Mouse (Mus musculus): Measurements from ENCODE around the gene Mmd2. TPM values are rescaled to one million over a fixed set of nuclear protein-coding genes. Genes with fewer than 3 reads are reported as not detected.

Mmd2 gene
- total RNA-seq (2022), result under 1 TPM in 1 of 4 experiments, not detected in 3; 0.40 TPM

GRCm38 (mm10) chr5:142608259-142608988 is at the start of gene Mmd2:
Gene Mmd2 (minus strand): TSS chr5:142608800.
- no peak for DNase-seq (ENCODE audit: low spot score in 2 of 2)

GRCm38 (mm10) chr5:142652266-142652665 is 43.7 kb upstream of the Mmd2 start:
- no peak for DNase-seq (ENCODE audit: low spot score in 2 of 2)

GRCm38 (mm10) chr5:142650794-142651497 is 42.3 kb upstream of the Mmd2 start:
- DNase-seq (ENCODE audit: low spot score in 2 of 2), result no peak

- no peak for DNase-seq (ENCODE audit: low spot score in 2 of 2)
These were observed 41.8 kb upstream of the Mmd2 start for GRCm38 (mm10) chr5:142650390-142650789.

- no peak for DNase-seq (ENCODE audit: low spot score in 2 of 2)
These were observed 41.0 kb upstream of the Mmd2 start for GRCm38 (mm10) chr5:142649460-142650050.

- DNase-seq (ENCODE audit: low spot score in 2 of 2), result no peak
These were observed 39.6 kb upstream of the Mmd2 start for GRCm38 (mm10) chr5:142648162-142648561.

- DNase-seq (ENCODE audit: low spot score in 2 of 2), result no peak
These were observed 32.9 kb upstream of the Mmd2 start for GRCm38 (mm10) chr5:142641331-142642051.

GRCm38 (mm10) chr5:142640088-142640487 is 31.5 kb upstream of the Mmd2 start:
- DNase-seq (ENCODE audit: low spot score in 2 of 2), result no peak

- no peak for DNase-seq (ENCODE audit: low spot score in 2 of 2)
These were observed 29.2 kb upstream of the Mmd2 start for GRCm38 (mm10) chr5:142637823-142638222.

- no peak for DNase-seq (ENCODE audit: low spot score in 2 of 2)
These were observed 21.6 kb upstream of the Mmd2 start for GRCm38 (mm10) chr5:142630224-142630623.

- DNase-seq (ENCODE audit: low spot score in 2 of 2), result no peak
These were observed 21.0 kb upstream of the Mmd2 start for GRCm38 (mm10) chr5:142629663-142630025.

- peak; percentile 91 to 92 for DNase-seq (ENCODE audit: low spot score in 2 of 2)
These were observed 20.4 kb upstream of the Mmd2 start for GRCm38 (mm10) chr5:142628726-142629662.

- no peak for DNase-seq (ENCODE audit: low spot score in 2 of 2)
These were observed 18.8 kb upstream of the Mmd2 start, which contains the start of gene Wipi2 for GRCm38 (mm10) chr5:142627398-142627797. Gene Wipi2 (plus strand): TSS chr5:142627698.

GRCm38 (mm10) chr5:142623080-142623479 is 14.5 kb upstream of the Mmd2 start:
- DNase-seq (ENCODE audit: low spot score in 2 of 2), result no peak

GRCm38 (mm10) chr5:142622134-142622533 is 13.5 kb upstream of the Mmd2 start:
- no peak for DNase-seq (ENCODE audit: low spot score in 2 of 2)

- DNase-seq (ENCODE audit: low spot score in 2 of 2), result no peak
These were observed 12.8 kb upstream of the Mmd2 start for GRCm38 (mm10) chr5:142621421-142621820.

GRCm38 (mm10) chr5:142619866-142620265 is 11.3 kb upstream of the Mmd2 start:
- no peak for DNase-seq (ENCODE audit: low spot score in 2 of 2)

GRCm38 (mm10) chr5:142616326-142616725 is 7.7 kb upstream of the Mmd2 start:
- DNase-seq (ENCODE audit: low spot score in 2 of 2), result no peak

- DNase-seq (ENCODE audit: low spot score in 2 of 2), result no peak
These were observed 7.0 kb upstream of the Mmd2 start for GRCm38 (mm10) chr5:142615638-142616037.

GRCm38 (mm10) chr5:142614513-142614912 is 5.9 kb upstream of the Mmd2 start:
- no peak for DNase-seq (ENCODE audit: low spot score in 2 of 2)

- DNase-seq (ENCODE audit: low spot score in 2 of 2), result no peak
These were observed 1.8 kb upstream of the Mmd2 start for GRCm38 (mm10) chr5:142610362-142610761.
